Mouse (Mus musculus) stomach, postnatal 0 days (tissue): ENCODE data around the gene Fam221b.

Experiments
- CTCF ChIP-seq: IDR thresholded peaks from 2 replicates; pipeline ENCODE4 v1.5.1; 2016; ENCODE audit warnings: antibody characterized with exemption, low read depth, mild to moderate bottlenecking, moderate library complexity
- EP300 ChIP-seq: optimal IDR thresholded peaks from 2 replicates; pipeline ENCODE3; 2016; ENCODE audit warnings: antibody characterized with exemption

- TF ChIP-seq CTCF (no peak; the same call in 1 of the 2 replicates), EP300 (no peak)
Measured at GRCm38 (mm10) chr4:43695249-43695671, 26.3 kb upstream of the Fam221b start.
